Mouse (Mus musculus): ENCODE measurements around the gene Phf7.
A peak's percentile ranks its signal among the peaks of the same experiment; 100 is the strongest.

The Phf7 gene

DNA sequence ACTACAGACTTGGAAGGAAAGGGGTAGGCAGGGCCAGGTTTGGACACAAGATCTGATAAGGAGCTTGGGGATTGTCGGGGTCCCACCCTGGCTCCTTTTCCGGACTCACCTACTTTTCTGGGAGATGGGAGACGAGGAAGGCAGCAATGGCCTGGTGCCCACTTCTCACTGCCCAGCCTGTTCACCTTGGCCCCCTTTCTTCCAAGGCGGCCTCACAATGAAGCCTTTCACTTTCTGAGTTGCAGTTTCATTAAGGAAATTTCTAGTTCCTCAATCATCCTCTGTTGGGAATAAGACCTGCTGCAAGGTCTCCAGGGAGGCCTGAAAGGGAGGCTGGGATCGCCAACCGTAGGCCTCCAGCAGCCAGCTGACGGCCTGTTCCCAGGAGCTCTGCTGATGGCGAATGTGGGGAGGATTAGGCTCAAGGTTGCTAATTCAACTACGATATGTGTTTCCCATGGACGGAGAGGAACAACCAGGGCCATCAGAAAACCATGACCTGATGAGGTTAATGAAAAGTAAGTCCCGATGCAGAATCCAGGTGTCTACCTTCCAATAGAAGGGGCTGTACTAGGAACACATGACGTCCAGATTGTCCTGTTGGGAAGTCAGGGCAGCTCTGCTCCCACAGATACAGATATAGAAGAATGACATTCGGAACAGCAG lies 18.6 kb downstream of the Phf7 start:
- DNase-seq = peak; percentile 44

DNA sequence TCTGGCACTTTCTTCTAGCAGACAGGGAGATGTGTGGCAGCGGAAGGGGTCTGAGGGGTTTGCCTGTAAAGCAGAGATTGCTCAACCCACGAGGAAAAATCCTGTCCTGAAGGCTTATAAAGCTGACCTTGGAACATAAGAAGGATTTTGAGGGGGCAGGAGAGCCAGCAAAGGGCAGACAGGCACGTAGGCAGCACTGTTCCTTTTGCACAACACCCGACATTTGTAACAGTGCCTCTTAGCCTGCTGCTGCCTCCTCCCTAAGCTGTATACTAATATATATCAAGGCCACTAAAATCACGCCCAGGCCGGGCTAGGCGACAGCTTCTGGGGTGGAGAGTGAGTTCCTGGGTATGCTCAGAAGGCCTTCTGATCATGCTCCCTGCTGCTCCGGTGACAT lies 20.7 kb downstream of the Phf7 start:
- no peak for DNase-seq

DNA sequence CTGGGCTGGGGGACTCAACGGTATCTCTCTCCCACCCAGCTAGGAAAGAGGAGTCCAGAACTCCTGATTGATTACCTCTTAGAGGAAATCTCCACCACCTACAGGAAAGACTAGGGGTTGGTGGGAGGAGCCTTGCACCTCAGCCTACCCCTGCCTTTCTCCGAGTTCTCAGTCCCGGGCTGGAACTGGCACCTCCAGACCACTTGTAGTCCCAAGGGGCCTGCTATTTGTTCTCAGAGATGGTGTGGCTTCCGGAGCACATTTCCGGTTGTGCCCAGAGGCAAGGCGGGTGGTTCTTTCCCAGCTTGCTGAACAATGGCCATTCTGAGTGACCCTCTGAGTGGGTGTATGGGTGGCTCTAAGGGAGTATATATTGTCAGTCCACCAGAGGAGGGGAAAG lies 22.9 kb downstream of the Phf7 start:
- DNase-seq = peak; percentile 80

DNA sequence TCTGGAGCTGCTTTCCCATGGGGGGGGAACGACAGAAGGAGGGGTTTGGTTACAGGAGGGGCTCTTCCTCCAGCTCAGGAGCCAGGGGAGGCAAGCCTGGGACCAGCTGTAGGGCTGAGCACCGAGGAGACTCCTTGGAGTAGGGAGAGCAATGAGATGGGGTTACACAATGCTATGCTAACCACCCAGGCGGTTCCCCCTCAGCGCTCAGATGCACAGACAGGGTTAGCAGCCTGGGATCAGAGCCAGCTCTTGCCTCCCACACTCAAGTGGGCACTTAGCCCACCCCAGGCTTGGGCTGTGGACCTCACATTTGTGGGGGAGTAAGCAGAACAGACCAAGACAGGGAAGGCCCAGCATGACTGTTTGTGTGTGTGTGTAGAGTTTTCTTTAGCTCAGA lies 24.1 kb downstream of the Phf7 start:
- peak; percentile 82 for DNase-seq

DNA sequence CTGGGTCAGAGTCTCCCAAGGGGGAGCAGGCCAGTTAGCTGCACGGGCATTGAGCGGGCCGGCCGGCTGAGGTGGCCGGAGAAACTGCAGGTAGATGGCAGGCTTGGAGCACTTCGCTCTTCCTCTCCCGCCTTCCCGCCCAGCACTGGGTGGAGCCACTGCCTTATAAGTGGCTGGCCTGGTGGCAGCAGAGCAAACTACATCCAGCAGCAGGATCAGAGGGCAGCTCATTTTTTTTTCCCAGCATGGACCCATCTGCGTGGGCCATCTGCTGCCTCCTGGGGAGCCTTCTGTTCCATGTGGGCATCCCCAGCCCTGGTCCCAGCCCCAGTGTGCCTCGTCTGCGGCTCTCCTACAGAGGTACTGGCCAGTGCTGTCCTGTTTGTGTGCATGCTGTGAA lies 33.5 kb downstream of the Phf7 start, which contains the start of gene Sema3g:
Gene Sema3g (plus strand): TSS at position 195 of the 400 bp plus-strand sequence.
- peak; percentile 93 for DNase-seq

DNA sequence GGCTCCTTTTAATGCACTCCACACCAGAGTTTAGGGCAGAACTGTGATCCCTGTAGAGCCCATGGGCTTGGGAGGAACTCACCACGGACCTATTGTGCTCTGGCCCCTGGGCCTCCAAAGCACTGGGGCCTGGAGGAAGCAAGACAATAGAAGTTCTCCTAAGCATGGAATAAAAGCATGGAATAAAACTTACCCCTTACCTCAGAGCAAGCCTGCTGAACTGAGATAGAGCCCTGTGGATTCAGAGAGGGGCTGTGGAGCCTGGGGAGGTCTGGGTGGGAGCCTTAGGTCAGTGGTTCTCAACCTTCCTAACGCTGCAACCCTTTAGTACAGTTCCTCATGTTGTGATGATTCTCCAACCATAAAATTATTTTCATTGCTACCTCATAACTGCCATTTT lies 34.3 kb downstream of the Phf7 start, which contains the start of gene Nisch:
Gene Nisch (minus strand): TSS at position 101 of the 400 bp plus-strand sequence.
- DNase-seq = no peak

DNA sequence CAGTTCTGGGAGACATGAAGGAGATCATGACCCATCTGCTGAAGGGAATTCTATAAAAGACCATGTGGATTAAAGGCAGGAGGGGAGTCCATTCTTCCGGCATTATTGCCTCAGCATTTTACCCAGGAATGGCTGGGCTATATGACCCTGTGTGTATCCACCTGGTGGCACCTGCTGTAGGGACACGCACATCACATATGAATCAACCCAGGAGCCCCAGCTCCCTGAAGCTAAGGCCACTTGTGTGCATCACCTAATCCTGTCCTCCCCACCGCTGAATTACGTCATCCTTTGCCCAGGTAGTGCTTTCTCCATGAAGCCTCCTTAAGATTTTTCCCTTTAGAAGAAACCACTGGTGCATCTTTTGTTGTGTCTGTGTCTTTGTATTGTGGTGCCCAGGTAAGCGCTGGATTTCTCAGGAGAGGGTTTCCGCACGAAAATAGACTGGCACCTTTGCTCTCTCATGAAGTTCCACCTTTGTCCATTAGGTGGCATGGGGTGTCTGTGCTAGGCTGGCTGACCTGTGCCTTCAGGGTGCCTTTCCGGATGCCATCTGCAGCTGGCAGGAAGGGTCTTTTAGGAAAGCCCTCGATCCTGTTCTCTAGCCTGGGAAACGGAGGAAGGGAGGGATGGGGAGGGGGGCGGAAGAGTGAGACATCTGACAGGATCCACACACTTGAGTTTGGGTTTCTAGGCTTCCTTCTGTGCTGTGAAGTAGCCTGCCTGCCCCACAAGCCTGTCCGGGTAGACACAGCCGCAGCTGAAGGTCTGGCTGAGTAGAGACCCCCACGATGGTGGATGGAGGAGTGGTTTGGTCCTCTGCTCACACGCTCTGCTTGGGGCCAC lies 35.7 kb downstream of the Phf7 start:
- peak; percentile 85 for DNase-seq

DNA sequence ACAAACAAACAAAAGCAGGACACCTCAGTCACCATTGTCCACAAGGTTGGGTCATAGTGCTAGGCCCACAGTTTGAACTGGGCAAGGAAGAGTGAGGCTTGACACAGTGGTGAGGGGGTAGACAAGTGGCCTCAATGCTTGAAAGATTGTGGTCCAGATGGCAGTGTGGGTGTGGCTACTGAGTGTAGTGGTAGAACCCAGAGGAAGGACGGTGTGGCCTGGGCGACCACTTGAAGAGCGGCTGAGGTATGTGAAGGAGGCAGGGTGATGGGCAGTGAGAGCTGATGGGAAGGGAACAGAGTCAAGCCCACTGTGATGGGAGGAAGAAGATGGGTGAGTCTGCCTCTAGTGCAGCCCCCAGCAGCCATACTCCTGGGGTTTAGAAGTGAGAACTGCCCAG lies 36.4 kb downstream of the Phf7 start:
- no peak for DNase-seq

DNA sequence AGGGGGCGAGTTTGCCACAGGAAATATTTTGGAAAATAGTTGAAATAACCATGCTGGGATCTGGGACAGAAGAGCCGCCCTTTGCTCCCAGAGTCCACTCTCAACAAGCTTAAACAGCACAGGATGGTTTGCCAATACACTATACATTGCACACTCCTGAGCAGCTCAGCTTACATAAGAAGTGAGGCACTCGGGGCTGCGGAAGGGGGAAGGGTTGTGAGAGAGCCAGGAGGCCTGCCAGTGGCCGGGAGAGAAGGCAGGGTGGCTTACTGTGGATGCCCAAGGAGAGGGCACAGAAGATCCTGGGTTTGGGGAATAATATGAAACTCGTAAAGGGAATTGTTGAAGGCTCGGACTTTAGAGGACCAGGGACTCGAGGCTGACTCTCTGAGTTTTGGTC lies 37.2 kb downstream of the Phf7 start:
- DNase-seq = no peak

DNA sequence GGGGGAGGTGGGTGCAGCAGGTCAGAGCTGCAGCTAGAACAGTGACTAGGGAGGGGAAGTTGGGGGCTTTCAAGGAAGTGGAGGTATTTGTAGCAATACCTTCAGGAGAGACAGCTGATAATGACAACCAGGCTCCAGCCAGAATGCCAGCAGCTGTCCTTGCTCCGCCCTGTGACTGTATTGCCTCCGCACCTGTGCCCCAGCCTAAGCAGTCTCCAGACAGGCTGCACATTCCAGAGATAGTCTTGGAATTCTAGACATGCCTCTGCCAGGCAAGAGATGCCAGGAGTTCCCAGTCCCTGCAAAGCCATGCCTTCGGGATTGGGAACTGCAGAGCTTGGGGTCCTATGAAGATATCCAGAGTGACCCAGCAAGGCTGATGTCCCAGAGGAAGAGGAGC lies 38.6 kb downstream of the Phf7 start:
- DNase-seq = no peak

DNA sequence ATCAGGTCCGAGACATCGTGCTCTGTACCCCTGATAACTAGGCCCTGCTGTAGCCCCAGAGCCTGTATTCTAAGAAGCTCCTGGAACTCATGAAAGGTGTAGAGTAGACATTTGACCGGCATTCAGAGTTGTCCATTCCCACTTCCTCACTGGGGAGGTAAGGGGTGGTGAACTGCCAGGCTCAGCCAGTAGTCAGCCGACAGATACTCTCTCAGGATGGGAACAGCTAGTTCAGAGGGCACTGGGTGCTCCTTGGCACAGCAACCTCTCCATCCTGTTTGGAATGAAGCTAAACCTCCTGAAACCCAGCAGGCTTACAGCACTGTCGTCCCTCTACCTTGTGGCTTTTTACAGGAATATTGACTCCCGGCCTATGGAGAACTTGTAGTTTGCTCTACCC lies 39.3 kb downstream of the Phf7 start:
- no peak for DNase-seq

DNA sequence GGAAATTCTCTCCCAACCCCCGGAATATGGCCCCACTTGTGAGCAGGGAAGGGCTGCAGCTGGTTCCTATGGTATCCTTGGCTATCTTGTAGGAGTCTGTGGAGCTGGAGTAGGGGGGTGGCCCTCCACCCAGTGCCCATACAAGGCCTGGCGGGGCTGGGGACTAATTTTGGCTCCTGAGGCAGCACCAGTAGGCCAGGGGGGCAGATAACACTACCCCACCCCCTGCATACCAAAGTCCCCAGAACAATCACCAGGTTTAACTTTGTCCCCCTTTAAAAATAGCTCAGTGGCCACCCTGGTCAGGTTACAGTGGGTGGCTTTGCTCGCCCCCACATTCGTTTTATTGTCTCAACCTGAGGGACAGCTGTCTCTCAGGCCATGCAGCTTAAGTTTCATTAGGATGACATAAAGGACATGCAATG lies 42.0 kb downstream of the Phf7 start:
- DNase-seq = no peak

DNA sequence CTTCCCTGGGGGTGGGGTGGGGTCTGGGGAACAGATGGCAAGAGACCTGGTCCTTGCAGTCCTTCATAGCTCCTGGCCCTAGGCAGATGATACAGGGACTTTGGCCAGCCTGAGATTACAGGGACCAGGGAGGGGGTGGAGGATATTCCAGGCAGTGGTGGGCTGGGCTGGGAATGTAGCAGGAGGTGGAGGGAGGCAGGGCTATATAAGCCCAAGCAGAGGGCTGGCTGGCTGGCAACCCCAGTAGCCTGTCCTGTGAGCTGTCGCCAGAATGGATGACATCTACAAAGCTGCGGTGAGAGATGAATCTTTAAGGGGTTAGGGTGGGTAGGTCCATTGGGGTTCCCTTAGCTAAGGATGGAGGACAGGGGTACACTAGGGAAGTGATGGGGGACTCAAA lies 43.0 kb downstream of the Phf7 start, which contains the start of gene Tnnc1:
Gene Tnnc1 (plus strand): TSS at position 229 of the 400 bp plus-strand sequence.
- DNase-seq = no peak

DNA sequence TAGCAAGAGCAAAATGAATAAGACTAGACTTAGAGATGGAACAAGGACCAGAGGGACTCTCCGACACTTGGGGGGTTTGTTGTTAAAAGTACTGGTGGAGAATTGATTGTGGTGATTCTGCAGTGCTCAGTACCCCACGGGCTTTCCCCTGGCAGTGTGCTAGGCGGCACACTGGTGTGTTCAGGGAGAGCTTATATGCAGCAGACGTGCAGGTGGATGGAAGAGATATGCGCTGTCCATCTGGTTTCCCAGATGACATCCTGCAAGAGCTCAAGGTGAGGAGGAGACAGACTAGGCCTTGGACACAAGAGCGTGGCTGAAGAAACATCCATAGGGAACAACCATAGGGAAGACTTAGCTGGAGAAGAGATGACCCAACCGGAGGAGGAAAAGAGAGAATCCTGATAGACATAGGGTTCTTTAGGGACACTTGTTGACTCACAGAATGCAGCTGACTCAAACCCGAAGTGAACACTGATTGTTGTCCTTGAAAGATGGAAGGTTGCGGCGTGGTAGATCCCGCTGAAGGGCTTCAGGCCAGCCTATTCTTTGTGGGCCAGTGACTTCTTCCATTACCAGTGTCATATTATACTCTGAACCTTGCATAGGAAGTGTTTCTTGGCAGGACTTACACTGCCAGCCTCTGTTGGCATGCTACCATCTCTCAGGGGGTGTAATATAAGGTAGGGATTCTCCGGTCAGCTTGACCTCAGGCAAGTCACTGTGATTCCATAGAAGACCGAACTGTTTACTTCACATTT lies 43.9 kb downstream of the Phf7 start:
- DNase-seq = peak; percentile 66

DNA sequence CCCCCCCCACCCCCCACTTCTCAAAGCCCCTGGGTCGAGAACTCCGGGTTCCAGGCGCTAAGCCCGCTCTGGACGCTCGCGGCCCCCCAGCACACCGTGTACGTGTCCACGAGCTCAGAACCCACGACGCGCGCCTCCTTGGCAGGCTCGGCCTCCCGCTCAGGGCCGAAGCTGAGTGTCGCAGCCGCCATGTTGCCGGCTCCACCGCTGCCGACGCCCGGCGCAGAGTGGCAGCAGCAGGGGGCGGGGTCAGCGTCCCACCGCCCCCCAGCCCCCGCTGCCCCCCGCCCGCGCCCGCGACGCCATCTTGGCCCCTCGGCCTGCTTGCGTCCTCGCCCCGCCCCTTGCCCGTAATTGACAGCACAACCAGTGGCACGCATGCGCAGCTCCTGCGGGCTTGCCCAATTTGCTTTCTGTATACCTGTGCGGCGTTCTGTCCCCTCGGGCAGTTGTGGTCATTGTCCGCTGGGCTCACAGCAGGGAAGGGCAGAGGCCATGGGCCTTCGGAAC lies 44.6 kb downstream of the Phf7 start:
- DNase-seq = peak; percentile 97

DNA sequence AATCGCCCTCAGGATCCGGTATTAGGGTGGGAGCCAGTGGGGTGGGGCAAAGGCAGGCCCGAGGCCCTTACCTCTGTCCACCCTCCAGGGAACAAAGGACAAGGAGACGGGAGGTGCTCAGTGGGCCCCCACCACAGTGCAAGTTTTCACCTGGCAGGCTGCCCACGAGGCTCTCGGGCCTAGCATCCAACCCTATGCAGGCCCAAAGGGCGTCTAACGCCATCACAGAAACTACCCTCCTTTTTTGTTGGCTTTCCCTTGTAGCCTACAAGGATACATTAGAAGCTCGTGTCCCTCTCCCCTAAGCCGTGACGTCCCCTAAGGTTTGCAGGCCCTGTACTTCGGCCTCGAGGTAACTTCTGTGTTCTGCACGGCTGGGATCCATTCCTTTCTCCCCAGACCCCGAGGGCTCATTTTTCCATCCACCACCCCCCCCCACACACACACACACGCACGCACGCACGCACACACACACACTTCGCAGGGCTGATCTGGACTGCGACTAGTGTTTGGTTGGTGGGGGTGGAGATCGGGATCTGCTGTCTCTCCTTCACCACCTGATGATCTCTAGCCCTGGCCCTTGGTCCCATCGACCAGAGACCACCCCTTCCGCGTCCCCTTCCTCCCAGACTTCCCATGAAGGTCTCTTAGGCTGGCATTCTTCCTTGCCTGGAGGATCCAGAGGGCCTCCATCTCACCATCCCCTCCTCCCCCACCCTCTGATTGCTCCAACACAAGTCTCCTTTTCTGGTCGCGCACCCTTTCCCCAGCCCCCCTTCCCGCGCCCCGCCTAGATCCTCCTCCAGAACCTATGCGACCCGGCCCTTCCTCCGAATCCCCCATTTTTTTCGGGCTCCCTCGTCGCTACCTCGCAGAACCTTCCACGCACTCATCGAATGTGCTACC lies 45.3 kb downstream of the Phf7 start:
- peak; percentile 71 for DNase-seq

DNA sequence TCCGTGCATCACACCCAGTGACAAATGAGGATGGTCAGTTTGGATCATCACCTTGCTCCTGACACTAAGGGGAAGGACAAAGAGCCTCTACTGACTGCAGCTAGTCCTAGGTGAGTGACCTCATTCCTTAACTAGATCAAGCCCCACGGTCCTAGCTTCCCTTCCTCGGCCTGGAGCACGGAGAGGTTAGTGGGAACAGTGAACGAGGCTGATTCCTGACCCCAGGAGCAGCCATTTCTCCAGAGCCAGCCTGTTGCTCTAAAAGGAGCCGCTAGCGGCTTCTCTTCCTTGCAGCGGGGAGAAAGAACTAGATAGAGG lies 45.9 kb downstream of the Phf7 start:
- no peak for DNase-seq

DNA sequence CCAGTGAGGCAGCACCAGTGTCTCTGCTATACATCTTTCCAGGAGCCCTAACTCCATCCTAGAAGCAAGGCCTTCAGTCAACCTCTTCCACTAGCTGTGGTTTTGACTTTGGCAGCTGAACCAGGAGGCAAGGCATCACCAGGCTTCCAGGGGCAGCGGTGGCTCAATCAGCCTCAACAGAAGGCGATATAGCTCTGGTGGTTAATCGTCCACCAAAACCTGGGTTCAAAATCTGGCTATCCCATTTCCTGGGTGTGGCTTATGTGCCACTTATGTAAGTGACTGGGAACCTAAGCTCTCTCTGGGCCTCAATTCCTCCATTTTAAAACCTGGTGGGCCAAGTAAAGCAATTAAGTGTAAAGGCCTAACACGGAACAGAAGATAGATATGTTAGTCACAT lies 46.3 kb downstream of the Phf7 start:
- no peak for DNase-seq

DNA sequence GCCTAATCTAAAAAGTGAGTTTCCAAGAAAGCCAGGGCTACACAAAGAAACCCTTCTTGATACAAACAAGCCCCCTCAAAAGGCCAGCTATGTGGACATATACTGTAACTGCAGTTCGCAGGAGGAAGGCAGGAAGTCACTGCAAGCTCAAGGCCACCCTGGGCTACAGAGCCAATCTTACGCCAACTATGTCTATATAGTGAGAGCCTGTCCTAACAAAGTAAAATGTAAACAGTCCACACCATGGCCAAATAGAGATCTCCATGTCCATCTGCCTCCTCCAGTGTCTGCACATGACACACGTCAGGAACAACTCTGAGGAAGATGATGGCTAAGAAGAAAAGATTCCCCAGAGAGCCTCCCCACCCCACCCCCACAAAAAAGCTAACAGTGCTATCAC lies 51.1 kb downstream of the Phf7 start:
- DNase-seq = no peak

DNA sequence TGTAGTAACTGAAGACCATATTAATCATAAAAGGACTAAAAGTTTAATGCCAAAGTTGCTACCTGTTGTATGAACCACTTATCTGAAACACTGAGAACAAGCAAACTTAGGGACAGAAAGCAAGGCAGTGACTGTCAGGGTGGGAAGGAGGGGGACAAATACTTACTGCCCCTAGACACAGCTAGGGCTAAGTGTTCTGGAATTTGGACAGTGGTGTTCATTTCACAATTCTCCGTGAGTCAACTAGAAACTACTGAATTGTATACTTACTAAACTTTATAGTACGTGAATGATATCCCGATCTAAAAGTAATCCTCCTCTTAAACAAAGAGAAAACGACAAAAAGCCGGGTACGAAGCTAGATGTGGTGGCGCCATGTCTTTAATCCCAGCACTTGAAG lies 51.5 kb downstream of the Phf7 start:
- no peak for DNase-seq

DNA sequence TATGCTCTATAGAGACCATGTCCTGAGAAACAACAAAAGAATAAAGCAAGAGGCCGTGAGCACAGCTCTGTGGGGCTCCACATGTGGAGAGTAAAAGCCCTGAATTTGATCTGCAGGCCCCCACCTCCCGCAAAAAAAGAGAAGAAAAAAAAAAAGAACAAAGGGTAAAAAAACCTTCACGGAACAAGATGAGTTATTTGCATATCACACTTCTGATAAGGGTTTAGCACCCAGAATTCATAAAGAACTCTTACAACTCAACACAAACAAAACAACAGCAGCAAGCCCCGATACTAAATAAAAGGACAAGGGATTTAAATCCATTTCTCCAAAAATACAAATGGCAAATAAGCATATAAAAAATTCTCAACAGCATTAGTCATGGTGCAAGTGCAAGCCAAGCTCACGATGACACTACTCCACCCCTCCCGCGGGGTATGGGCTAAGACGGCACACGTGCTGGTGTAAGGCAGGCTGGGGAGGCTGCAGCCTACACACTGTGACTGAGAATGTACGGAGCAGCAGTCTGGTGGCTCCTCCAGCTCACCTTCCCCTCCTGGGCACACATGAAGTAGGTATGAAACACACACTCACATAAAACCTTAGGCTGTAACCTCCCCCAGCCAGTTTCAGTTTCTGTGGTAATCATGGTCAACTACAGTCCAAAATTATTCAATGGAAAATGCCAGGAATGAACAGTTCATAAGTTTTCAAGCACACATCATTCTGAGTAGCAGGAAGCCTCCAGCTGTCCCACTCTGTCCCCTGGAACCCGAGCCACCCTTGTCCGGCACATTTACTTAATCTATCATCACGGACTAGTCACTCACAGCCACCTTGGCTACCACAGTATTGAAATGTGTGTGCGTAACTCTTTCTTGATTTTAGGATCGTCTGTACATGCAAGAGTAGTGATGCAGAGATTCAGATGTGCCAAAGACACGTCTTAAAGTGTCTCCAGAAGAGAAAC lies 53.3 kb downstream of the Phf7 start:
- DNase-seq = peak; percentile 74

Measured in lung, postnatal 10 days (tissue).